Mouse (Mus musculus): ENCODE measurements around the gene Supt4a. TPM values are rescaled to one million over a fixed set of nuclear protein-coding genes. Genes with fewer than 3 reads are reported as not detected.

The Supt4a gene
- polyA plus RNA-seq, 1 experiment from 2014 or later: 180 TPM

DNA sequence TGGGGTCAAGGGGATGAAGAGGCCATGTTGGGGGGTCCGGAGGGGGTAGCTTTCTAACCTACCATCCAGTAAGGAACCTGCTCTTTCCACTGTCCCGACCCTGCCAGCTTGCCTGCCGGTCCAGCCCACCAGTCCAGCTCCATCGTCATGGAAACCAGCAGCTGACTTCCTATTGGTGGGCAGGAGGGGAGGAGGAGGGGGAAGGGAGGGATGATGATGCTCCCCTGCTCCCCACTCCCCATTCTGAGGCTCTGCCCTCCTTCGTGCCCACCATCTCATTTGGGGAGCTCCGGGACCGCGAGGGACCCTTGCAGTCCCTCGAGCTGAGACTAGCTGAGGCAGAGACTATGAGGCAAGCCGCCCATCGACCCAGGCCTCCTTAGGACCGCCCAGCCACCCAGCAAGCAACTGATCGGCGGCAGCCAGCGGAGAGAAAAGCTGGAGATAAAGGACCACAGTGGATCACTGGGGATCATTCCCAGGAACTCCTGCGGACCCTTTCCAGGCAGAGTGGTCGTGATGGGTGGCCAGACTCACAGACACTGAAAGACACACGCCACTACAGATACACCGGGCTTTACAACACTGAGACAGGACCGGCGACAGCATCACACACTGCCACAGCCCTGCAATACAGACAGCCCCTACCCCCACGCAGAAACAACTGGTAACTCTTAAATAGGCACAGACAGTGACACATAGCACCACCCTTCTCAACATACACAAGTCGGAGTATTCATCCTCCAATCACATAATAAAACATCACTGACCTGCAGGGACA, 23.1 kb downstream of the Supt4a start, which contains the start of gene Tspoap1:
Tspoap1 (plus strand) TSS at position 241 of the 781 bp plus-strand sequence.
- Histone ChIP-seq H3K4me1 (ENCODE audit: control insufficient read depth, insufficient read depth, low read length) (peaks cover 2% of the 10 kb centered on the region), H3K9ac (replicated peaks; ENCODE audit: low read length) (peak within 1 kb of the TSS; percentile 18; the same call in 1 of the 2 replicates), H3K9me3 (replicated peaks; ENCODE audit: control insufficient read depth, low read length) (no peaks in the 10 kb centered on the region), H3K27ac (replicated peaks; ENCODE audit: low read depth, low read length) (no peak within 1 kb of the TSS), H3K4me3 (ENCODE audit: low read depth, low read length) (peak within 1 kb of the TSS; percentile 13), H3K36me3 (replicated peaks; ENCODE audit: control insufficient read depth, insufficient read depth, low read depth, low read length) (no peaks in the 10 kb centered on the region), H3K4me2 (ENCODE audit: low read depth, low read length) (peak within 1 kb of the TSS; percentile 27), H3K27me3 (ENCODE audit: control insufficient read depth, insufficient read depth, low read length) (peaks cover 56% of the 10 kb centered on the region)
- DNase-seq (ENCODE audit: low spot score) (peak; percentile 60), ATAC-seq (replicated peaks; ENCODE audit: insufficient number of reproducible peaks, low FRiP score, low TSS enrichment, low read depth) (0 out of 2 replicates have a peak, but pooled peaks have one; percentile 20)
- 9% methylated on average over 23 of the region's 23 CpGs for WGBS

- H3K9ac ChIP-seq (replicated peaks; ENCODE audit: low read length): no peak overlapping the region
- no peak for ATAC-seq (replicated peaks; ENCODE audit: insufficient number of reproducible peaks, low FRiP score, low TSS enrichment, low read depth)
- peaks cover 61% of the 10 kb centered on the region for H3K27me3 ChIP-seq (ENCODE audit: control insufficient read depth, insufficient read depth, low read length)
These were observed 23.9 kb downstream of the Supt4a start for GRCm38 (mm10) chr11:87761181-87761721.

GRCm38 (mm10) chr11:87761806-87762701, 24.7 kb downstream of the Supt4a start:
- no peaks in the 10 kb centered on the region for H3K36me3 ChIP-seq (replicated peaks; ENCODE audit: control insufficient read depth, insufficient read depth, low read depth, low read length)
- no peak overlapping the region for H3K4me2 ChIP-seq (ENCODE audit: low read depth, low read length)
- no peak for ATAC-seq (replicated peaks; ENCODE audit: insufficient number of reproducible peaks, low FRiP score, low TSS enrichment, low read depth)
- no peak overlapping the region for H3K27ac ChIP-seq (replicated peaks; ENCODE audit: low read depth, low read length)
- no peaks in the 10 kb centered on the region for H3K9me3 ChIP-seq (replicated peaks; ENCODE audit: control insufficient read depth, low read length)
- H3K4me3 ChIP-seq (ENCODE audit: low read depth, low read length): no peak overlapping the region
- H3K4me1 ChIP-seq (ENCODE audit: control insufficient read depth, insufficient read depth, low read length): peaks cover 2% of the 10 kb centered on the region
- no peak for DNase-seq (ENCODE audit: low spot score)
- WGBS: 79% methylated on average over 14 of the region's 14 CpGs
- no peak overlapping the region for H3K9ac ChIP-seq (replicated peaks; ENCODE audit: low read length)
- peaks cover 67% of the 10 kb centered on the region for H3K27me3 ChIP-seq (ENCODE audit: control insufficient read depth, insufficient read depth, low read length)

More at GRCm38 (mm10) chr11:87761181-87761721, 23.9 kb downstream of the Supt4a start:
- Histone ChIP-seq H3K9me3 (replicated peaks; ENCODE audit: control insufficient read depth, low read length) (no peaks in the 10 kb centered on the region), H3K4me1 (ENCODE audit: control insufficient read depth, insufficient read depth, low read length) (peaks cover 2% of the 10 kb centered on the region), H3K4me2 (ENCODE audit: low read depth, low read length) (no peak overlapping the region), H3K27ac (replicated peaks; ENCODE audit: low read depth, low read length) (no peak overlapping the region), H3K36me3 (replicated peaks; ENCODE audit: control insufficient read depth, insufficient read depth, low read depth, low read length) (no peaks in the 10 kb centered on the region), H3K4me3 (ENCODE audit: low read depth, low read length) (no peak overlapping the region)
- DNase-seq (ENCODE audit: low spot score): no peak
- 62% methylated on average over 11 of the region's 11 CpGs for WGBS

- DNase-seq (ENCODE audit: low spot score): no peak
- no peak for ATAC-seq (replicated peaks; ENCODE audit: insufficient number of reproducible peaks, low FRiP score, low TSS enrichment, low read depth)
- H3K36me3 ChIP-seq (replicated peaks; ENCODE audit: control insufficient read depth, insufficient read depth, low read depth, low read length): no peaks in the 10 kb centered on the region
- H3K27ac ChIP-seq (replicated peaks; ENCODE audit: low read depth, low read length): no peak overlapping the region
- H3K4me1 ChIP-seq (ENCODE audit: control insufficient read depth, insufficient read depth, low read length): peaks cover 2% of the 10 kb centered on the region
- H3K9ac ChIP-seq (replicated peaks; ENCODE audit: low read length): no peak overlapping the region
- H3K27me3 ChIP-seq (ENCODE audit: control insufficient read depth, insufficient read depth, low read length): peaks cover 68% of the 10 kb centered on the region
- no peak overlapping the region for H3K4me3 ChIP-seq (ENCODE audit: low read depth, low read length)
- no peak overlapping the region; the same call in 1 of the 2 replicates for H3K4me2 ChIP-seq (ENCODE audit: low read depth, low read length)
- WGBS: 48% methylated on average over 12 of the region's 12 CpGs
- H3K9me3 ChIP-seq (replicated peaks; ENCODE audit: control insufficient read depth, low read length): no peaks in the 10 kb centered on the region
These were observed 25.5 kb downstream of the Supt4a start for GRCm38 (mm10) chr11:87762702-87763385.

GRCm38 (mm10) chr11:87763511-87763987, 26.2 kb downstream of the Supt4a start:
- peaks cover 68% of the 10 kb centered on the region for H3K27me3 ChIP-seq (ENCODE audit: control insufficient read depth, insufficient read depth, low read length)
- peak; percentile 62 for DNase-seq (ENCODE audit: low spot score)
- H3K9me3 ChIP-seq (replicated peaks; ENCODE audit: control insufficient read depth, low read length): no peaks in the 10 kb centered on the region
- H3K4me3 ChIP-seq (ENCODE audit: low read depth, low read length): peak overlapping the region; percentile 45
- peaks cover 2% of the 10 kb centered on the region for H3K4me1 ChIP-seq (ENCODE audit: control insufficient read depth, insufficient read depth, low read length)
- ATAC-seq (replicated peaks; ENCODE audit: insufficient number of reproducible peaks, low FRiP score, low TSS enrichment, low read depth): peak; percentile 48
- H3K9ac ChIP-seq (replicated peaks; ENCODE audit: low read length): peak overlapping the region; percentile 68
- WGBS: 2% methylated on average over 17 of the region's 17 CpGs
- peak overlapping the region; percentile 88 for H3K4me2 ChIP-seq (ENCODE audit: low read depth, low read length)
- H3K36me3 ChIP-seq (replicated peaks; ENCODE audit: control insufficient read depth, insufficient read depth, low read depth, low read length): no peaks in the 10 kb centered on the region
- no peak overlapping the region for H3K27ac ChIP-seq (replicated peaks; ENCODE audit: low read depth, low read length)

DNA sequence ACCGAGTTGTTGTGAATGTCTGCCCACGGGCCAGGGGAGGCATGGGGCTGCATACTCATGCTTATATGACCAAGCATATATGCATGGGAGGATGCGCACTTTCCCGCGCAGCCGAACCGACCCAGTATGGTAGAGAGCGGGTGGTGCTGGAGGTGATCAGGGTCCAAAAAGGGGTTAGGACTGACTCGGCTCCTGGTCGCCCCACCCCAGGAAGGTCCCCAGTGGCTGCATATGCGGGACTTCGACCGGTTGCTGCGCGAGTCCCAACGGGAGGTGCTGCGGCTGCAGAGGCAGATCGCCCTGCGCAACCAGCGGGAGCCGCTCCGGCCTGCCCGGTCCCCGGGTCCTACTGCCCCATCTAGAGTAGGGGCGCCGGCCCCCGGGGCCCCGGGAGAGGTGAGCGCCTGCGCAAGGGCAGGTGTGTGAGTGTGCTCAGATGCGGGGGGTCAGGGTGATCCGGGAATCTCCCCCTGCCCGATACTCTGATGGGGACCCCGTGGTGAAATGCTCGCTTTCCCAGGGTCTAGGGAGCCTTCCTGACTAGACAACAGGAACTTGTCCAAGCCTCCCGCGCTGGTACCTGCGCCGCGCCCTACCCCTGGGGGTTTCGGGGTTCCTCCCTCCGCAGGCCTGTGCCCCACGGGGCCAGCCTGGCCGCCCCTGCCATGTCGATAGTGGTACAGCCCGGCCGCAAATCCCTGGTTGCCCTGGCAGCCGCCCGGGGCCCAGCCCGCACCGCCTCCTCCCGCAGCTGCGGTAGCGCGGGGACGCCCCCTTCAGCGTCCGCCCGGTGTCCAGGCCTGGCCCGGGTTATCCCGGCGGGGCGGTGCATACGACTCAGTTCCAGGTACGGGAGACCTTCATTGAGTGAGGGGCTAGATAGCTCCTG, 26.9 kb downstream of the Supt4a start:
- H3K27me3 ChIP-seq (ENCODE audit: control insufficient read depth, insufficient read depth, low read length): peaks cover 68% of the 10 kb centered on the region
- no peaks in the 10 kb centered on the region for H3K36me3 ChIP-seq (replicated peaks; ENCODE audit: control insufficient read depth, insufficient read depth, low read depth, low read length)
- peaks cover 2% of the 10 kb centered on the region for H3K4me1 ChIP-seq (ENCODE audit: control insufficient read depth, insufficient read depth, low read length)
- DNase-seq (ENCODE audit: low spot score): peak; percentile 33
- H3K4me3 ChIP-seq (ENCODE audit: low read depth, low read length): peak overlapping the region; percentile 45
- H3K9ac ChIP-seq (replicated peaks; ENCODE audit: low read length): peak overlapping the region; percentile 68
- H3K9me3 ChIP-seq (replicated peaks; ENCODE audit: control insufficient read depth, low read length): no peaks in the 10 kb centered on the region
- H3K4me2 ChIP-seq (ENCODE audit: low read depth, low read length): peak overlapping the region; percentile 88
- H3K27ac ChIP-seq (replicated peaks; ENCODE audit: low read depth, low read length): no peak overlapping the region
- WGBS: under 1% methylated on average over 62 of the region's 65 CpGs
- peak; percentile 45 for ATAC-seq (replicated peaks; ENCODE audit: insufficient number of reproducible peaks, low FRiP score, low TSS enrichment, low read depth)

- WGBS: 94% methylated on average over 3 of the region's 4 CpGs
- ATAC-seq (replicated peaks; ENCODE audit: insufficient number of reproducible peaks, low FRiP score, low TSS enrichment, low read depth): no peak
- H3K27me3 ChIP-seq (ENCODE audit: control insufficient read depth, insufficient read depth, low read length): peaks cover 29% of the 10 kb centered on the region
These were observed 31.4 kb downstream of the Supt4a start for GRCm38 (mm10) chr11:87768745-87769144.

More at GRCm38 (mm10) chr11:87768745-87769144, 31.4 kb downstream of the Supt4a start:
- H3K4me1 ChIP-seq (ENCODE audit: control insufficient read depth, insufficient read depth, low read length): peaks cover 1% of the 10 kb centered on the region
- no peak overlapping the region for H3K27ac ChIP-seq (replicated peaks; ENCODE audit: low read depth, low read length)
- H3K9me3 ChIP-seq (replicated peaks; ENCODE audit: control insufficient read depth, low read length): no peaks in the 10 kb centered on the region
- no peak for DNase-seq (ENCODE audit: low spot score)
- H3K4me3 ChIP-seq (ENCODE audit: low read depth, low read length): no peak overlapping the region
- H3K9ac ChIP-seq (replicated peaks; ENCODE audit: low read length): no peak overlapping the region
- no peak overlapping the region for H3K4me2 ChIP-seq (ENCODE audit: low read depth, low read length)
- H3K36me3 ChIP-seq (replicated peaks; ENCODE audit: control insufficient read depth, insufficient read depth, low read depth, low read length): no peaks in the 10 kb centered on the region

All from embryonic facial prominence, embryonic 11.5 days (tissue).